Mouse (Mus musculus): Measurements from ENCODE around the gene Wdfy4.

The Wdfy4 gene

DNA sequence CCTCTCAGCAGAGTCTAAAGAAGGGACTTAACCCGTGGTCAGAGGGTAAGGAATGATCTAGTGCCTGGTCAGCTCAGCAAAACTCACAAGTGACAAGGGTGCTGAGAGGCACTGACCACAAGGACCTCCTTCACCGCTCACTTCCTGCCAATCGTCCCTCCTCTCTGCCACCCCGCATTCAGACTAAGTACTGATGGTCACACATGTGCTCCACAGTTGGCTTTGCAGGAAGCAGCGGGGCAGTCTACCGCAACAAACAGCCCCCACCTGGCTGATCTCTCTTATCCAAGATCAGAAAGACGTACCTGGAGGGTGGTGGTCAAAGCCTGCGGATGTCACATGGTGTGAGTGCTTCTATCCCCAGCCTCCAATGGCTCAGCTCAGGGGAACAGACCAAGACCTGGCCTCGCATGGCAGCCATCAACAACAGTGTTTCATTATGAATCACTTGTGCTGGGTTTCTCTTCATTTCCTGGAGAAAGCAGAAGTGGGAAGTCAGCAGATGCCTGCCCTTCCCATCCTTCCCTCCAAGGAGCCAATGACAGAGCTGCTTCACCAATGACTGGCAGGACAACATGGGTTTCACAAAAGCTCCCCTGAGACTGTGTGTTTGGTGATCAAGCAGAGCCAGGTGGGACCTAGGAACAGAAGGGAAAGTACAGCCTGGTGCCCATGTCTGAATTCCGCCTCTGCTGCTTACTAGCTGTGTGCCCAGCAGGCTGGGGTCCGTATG is at the start of gene Wdfy4:
Gene Wdfy4, minus strand, starts transcription at position 441 of the 733 bp plus-strand sequence.
- DNase-seq (ENCODE audit: low read depth): no peak

DNA sequence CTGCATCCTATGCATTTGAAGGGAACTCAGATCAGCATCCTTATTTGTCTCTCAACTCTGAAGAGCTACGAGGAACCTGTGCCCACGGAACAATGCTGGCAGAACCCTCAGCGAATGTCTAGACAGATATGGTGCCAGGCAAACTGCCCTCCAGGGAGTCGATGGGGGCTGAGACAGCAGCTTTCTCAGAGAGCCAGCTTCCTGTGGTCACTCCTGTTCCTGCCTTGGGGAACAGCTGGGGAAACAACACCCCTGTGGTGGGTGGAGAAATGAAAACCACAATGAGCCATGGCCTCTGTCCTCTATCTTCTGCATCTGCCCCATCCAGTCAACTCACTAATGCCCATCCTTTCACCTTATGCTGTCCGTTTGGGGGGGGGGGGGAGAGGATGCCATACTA is 46.7 kb upstream of the Wdfy4 start:
- no peak for DNase-seq (ENCODE audit: low read depth)

DNA sequence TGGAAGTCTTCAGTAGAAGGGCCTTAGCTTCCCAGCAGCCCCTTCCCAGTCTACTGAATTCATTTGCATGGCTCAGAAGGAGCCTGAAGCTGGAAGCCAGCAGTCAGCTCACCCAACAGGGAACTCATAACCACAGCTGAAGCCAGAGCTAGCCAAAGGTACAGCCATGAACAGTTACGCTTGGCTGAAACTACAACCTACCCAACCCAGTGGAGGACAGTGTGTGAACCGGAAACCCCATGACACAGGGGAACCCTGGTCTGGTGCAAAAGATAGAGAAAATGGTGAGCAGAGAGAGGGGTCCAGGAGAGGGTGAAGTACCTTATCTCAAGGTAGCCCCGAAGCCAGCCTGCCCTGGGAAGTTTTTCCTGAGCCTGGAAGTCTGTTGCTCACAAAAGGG is 46.0 kb upstream of the Wdfy4 start:
- DNase-seq (ENCODE audit: low read depth): no peak

DNA sequence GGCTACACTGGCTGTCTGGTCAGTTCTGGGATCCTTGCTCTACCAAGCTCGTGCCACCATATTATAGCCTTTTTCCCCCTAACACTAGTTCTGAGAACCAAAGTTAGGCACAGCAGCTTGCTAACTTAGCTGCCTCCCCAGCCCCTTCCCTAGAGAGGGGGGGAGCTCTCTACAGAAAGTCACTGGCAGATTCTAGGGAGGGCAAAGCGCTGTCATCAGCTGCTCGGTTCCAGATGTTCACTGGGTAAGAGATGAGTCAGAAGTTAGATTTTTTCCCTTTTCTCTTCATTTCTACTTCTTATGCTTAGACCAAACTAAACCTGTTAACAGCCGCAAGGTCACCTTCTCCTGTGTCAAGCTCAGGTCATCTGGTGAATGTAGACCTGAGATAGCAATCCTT is 45.4 kb upstream of the Wdfy4 start:
- DNase-seq (ENCODE audit: low read depth): no peak

DNA sequence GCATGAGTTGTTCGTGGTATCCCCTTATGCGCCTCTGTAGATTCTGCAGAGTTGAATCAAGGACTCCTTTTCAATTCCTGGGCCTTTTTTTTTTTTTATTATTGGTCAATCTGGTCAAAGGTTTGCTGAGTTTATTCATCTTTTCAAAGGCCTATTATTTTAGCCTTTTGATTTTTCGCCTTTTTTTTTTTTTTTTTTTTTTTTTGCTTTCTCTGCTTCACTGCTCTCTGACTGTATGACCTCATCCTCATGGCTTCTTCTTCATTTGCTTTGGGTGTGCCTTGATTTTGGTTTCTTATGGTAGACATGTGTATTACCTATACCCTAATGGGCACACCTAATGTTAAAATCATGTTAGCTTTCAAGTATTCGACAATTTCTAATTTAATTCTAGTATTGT is 39.9 kb upstream of the Wdfy4 start:
- no peak for DNase-seq (ENCODE audit: low read depth)

DNA sequence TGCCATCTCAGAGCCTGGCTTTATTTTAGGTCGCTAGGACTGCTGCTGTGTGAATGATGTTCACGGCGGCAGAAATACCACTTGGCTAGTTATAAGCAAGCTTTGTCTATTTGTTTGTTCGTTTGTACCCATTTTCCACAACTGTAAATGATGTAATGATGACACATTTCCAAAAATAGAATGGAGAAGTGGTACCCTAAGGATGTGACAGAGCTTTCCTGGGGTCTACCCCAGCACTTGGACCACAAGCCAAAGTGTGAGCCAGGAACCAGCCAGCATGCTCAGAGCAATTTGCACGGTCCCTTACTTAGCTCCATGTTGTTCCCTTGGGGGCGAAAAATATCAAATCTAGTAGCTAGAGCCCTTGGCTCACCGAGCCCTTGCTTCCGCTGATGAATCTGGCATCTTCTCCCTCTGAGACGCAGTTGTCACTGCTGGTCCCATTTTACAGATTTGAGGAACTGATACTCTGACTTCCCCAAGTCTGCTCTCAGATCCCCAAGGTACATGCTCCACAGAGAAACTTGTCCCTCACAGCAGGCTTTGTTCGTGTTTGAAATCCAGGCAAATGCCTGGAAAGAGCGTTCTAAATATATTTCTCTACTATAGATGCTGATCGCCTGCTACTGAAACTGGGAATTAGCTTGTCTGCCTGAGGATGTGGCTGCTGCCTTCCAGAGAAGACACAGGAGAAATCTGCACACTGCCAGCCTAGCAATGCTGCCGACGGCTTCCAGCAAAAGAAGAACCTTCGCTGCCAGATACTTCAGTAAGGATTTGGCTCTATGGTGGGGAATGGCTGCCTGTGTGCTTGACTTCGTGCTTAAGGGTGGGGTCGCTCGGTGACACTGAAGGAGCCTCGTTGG is 31.3 kb upstream of the Wdfy4 start:
- DNase-seq (ENCODE audit: low read depth): no peak

DNA sequence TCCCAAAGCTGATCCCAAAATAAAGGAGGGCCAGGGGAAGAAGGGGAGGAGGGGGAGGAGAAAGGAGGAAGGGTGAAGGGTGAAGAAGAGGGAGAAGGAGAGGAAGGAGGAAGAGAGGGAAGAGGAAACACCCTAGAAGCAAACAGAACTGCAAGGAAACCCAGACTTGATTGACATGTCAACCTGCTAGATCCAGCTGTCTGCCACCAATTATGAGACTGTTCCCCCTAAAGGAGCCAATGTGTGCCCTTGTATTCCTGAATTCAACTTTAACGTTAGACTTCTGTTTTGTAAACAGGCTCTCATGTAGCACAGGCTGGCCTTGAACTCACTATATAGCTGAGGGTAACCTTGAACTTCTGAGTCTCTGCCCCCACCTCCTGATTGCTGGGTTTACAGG is 29.9 kb upstream of the Wdfy4 start:
- no peak for DNase-seq (ENCODE audit: low read depth)

DNA sequence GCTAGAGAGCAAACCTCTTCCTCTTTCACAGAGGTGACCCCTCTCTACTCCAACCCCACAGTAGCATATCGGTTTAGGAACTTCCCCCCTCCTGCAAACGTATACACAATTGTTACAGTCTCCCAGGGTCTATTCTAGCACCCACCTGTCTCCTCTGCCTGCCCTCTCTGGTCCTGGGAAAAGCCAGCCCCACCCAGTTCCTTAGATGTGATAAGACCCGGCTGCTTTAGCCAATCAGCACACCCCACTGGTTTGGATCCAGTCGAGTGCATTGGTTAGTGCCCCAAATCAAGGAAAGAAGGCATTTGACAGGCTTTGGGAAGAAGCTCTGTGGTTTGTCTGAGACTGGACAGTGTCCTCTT is 29.4 kb upstream of the Wdfy4 start:
- DNase-seq (ENCODE audit: low read depth): no peak

DNA sequence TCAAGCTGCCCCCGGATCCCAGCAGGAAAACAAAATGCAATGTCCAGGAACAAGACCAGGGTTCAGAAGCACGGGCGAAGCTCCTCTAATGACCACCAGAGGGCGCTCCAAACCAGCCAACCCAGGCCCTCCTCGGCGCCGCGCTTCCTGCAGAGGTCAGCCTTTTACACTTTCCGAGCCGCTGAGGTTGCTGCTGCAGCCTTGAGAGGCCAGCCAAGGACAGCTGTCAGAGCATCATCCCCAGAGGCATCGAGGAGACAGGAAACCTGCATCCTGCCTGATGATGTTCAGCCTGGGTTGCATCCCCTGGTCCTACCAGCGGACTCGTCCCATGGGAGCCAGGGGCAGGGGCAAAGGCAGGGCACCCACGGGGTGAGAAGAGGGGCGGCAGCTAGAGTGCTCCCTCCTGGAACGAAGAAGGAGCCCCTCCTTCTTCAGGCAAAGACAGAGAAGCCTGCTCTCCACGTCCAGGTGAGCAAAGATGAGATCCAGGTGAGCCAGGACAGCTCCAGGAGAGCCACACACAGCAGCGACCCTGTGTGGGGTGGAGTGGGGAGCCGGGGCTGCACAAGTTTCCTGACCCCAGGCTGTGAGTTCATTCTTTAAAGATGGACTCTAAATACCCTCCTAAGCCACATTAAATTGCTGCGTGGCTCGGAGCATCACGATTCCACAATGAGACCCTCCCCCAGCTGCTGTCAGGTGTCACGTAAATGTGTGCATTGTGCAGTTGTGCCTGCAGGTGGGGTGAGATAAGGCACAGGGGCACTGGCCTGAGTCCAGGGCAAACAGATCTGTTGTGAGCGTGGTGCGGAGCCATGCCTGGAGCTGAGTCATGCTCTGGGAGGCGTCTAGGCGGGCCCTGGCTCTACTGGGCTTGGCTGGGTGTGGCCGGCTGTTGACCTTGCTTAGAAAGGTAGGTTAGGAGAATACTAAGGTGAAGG is 28.8 kb upstream of the Wdfy4 start, which contains the start of gene Arhgap22:
Gene Arhgap22, plus strand, starts transcription at position 204 of the 944 bp plus-strand sequence.
- peak; percentile 78 for DNase-seq (ENCODE audit: low read depth)

DNA sequence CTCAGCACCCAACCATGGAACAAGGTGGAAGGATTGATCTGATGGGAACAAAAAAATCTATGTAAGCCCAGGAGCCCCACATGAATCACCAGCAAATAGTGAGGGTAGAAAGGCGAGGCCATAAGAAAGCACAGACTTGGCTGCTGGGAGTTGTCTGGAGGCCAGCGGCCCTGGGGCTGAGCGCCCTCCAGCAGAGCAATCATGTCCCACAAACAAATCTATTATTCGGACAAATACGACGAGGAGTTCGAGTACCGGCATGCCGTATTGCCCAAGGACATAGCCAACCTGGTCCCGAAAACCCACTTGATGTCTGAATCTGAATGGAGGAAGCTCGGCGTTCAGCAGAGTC is 27.6 kb upstream of the Wdfy4 start:
- DNase-seq (ENCODE audit: low read depth): no peak

DNA sequence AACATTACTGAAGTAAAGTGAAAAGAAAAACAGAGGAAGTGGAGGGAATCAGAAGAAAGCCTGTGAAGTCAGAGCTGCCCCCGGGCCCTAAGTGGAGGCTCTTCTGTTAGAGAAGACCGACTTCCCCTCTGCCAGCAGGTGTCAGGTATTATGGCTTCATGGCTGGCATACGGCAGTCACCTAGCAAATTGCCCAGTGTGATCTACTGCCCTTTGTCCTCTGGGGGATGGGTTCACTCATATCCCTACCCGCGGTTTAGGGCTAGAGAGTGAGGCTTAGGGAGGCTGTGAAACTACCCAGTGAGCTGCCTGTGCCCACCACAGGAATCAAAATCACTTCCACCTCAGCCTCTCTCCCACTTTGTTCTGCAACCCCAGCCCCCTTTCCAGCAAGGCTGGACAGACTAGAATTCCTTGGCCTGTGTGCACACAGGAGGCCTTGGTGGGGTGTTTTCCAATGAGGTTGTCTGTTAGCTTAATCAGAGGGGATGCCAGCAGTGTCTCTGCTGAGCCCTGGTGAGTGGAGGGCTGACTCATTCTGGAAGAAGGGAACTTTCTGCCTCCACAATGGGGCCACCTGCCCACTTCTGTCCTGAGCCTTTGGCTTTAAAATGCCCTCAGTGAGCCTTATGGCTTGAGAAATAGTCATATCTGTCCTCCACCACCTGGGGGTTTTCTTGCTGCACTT is 27.1 kb upstream of the Wdfy4 start:
- DNase-seq (ENCODE audit: low read depth): no peak

DNA sequence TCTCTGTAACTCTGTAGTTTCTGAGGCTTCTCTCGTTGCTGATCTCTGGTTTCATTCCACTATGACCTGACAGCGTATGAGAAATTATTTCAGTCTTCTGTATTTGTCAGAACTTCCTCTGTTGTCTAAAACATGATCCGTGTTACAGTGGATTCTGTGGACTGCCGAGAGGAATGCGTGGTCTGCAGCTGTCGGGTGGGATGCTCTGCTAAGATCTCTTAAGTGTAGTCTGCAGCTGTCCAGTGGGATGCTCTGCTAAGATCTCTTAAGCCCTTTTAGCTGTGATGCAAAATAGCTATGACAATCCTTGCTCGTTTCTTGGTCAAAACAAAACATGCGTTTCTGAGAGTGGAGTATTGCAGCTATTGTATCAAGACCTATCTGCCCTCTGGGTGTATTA is 25.5 kb upstream of the Wdfy4 start:
- DNase-seq (ENCODE audit: low read depth): no peak

DNA sequence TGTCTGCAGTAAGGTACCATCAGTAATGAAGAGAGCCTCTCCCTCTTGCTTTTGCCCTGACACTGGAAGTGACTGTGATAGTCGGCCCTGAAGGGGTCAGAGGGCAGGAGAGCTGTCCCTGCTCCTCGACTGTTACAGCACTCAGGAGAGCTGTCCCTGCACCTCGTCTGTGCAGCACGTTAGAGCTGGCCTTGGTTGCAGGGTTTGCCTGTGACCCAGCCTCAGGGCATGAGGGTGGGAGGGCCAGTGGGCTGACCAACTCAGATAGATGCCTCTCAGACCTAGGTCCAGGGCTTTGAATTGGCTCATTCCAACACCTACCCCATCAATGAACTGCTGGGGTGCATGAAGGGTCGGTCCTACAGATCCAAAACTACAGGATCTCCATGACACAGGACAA is 23.0 kb upstream of the Wdfy4 start:
- no peak for DNase-seq (ENCODE audit: low read depth)

DNA sequence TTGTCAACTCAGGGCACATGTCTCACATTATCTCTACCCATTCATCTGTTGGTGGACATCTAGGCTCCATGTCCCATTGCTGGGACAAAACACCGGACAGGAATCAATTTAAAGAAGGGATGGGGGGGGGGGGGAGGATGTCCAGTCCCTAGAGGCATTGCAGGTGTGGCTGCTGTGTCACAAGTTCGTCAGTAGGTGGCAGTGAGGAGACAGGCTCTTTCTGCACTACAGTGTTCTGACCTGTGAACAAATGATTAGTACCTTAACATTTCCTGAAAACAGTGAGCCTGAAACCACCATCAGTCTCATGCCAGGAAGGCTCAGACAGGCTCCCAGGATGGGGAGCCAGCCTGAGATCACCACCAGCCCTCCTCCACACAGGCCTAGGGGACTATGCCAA is 21.7 kb upstream of the Wdfy4 start:
- peak; percentile 44 for DNase-seq (ENCODE audit: low read depth)

DNA sequence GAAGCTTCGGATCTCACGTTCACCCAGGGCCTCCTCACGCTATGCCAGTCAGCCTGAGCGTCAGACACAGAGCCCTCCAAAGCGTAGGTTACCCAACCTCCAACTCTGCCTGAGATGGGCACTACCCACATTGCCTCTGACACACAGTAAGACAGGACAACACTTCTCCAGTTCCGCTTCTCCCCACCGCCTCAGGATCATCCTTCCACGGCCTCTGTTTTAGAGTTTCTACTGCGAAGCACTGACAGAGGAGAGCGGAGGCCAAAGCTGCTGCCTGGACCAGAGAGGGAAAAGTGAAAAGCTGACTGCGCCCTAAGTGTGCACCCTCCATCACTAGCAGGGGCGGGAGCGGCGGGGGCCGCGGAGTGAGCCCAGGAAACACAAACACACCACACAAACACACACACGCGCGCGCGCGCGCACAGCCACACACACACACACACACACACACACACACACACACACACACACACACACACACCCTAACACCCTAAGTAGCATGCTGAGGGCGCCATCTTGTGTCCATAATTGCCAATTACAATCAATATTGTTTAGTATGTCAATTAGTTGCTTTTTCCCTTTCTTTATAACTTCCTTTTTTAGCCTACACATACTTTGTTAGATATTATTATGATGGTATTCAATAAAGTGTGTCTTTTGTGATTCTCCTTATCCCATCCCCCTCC is 20.1 kb upstream of the Wdfy4 start:
- DNase-seq (ENCODE audit: low read depth): peak; percentile 28

DNA sequence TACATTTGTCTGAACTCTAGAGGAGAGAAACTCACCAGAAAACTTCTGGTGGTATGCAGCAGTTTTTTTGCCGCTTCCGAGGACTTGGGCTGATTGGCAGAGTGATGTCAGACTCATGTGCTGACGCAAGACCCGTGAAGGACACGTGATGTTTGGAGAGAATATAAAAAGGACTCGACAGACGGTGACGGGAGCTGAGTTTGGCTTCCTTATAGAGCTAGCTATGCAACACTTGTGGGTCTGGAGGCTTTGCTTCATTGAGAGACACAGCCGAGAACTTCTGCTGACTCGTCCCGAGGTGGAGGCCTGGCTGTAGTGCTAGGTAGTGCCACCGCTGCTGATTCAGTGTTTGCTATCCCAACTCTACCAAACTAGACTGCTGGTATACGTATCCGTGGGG is 18.5 kb upstream of the Wdfy4 start:
- DNase-seq (ENCODE audit: low read depth): no peak

DNA sequence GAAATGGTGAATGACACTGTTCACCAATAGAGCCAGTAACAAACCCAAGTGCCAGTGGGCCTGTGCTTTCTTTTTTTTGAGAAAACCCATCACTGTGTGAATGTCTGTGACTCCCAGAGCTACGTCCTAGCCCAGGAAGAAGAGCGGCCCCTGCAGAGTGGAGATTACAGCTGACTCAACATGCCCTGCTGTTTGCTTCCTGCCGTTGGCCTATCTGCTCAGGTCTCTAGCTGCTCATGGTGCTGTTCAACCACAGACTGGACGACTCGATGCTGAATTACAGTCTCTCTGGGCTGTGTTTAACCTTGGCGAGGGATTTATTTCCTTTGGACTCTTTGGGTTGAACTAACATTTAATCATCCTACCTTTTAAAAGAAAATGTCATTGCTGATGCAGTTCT is 17.6 kb upstream of the Wdfy4 start:
- no peak for DNase-seq (ENCODE audit: low read depth)

DNA sequence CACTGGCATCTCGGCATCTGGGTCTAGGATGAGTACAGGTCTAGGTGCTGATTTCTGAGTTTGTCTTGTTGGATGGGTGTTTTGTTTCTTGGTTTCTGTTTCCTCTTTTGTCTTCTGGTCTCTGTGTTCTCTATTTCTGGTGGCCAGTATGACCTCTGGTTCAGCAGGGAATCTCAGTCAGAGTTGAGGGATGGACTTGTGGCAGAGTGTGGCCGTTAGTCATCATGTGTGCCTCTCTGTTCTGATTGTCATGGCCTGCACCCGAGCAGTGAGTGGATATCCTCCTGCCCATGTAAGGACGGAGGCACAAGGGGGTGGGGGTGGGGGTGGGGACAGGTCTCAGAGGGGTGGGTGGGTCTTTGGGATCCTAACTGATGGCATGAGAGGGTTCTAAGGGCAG is 16.9 kb upstream of the Wdfy4 start:
- DNase-seq (ENCODE audit: low read depth): no peak

DNA sequence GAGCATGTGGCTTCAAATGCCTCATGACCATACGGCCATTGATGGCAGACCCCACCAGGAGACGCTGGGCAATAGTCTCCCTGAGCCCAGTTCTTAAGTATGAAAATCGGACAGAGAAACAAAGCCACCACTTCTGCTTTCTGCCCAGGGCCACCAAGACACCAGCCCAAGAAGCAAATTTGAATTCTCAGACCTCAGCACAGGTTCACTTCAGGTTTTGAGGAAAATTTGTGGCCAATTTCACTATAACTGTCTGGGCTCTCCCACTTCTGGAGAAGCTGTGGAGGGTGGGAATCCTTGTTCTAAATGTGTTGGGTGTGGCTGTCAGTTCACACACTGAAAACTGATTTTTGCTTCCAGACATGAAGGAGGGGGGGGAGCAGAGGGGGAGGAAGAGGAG is 8.9 kb upstream of the Wdfy4 start:
- no peak for DNase-seq (ENCODE audit: low read depth)

DNA sequence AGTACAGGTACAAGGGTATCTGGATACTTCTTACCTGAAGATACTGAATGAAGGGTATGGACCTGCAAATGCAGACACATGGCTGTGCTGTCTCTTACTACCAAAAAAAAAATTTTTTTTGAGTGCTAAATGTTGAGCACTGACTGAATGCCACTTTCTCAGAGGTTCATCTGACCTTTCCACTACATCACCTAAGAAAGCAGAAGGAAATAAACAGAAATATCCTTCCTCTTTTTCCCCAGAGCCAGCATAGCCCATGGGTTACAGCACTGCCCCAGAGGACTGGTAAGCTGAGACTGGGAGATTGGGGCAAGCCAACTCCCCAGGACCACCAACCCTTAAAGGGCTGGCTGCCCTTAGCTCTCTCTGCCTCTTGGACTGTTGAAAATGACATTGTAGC is 8.5 kb upstream of the Wdfy4 start:
- no peak for DNase-seq (ENCODE audit: low read depth)

DNA sequence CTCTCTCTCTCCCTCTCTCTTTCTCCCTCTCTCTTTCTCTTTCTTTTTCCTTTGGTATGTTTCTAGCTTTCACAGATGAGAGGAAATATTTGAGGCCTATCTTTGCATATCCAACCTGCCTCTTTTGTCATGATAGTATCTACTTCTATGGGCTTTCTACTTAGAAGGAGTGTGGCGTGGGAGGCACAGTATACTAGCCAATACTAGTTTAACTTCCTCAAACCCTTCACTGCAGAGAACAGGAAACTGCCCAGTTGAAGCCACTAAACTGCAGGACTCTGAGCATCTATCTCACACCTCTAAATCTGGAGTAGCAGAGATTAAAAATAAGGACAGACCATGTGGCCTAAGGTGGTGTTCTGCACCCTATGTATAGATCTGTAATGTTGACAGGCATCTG is 5.3 kb upstream of the Wdfy4 start:
- no peak for DNase-seq (ENCODE audit: low read depth)
